Mouse (Mus musculus): ENCODE data around the gene Sars2.
"Not testable (repeated sequence)": the region's sequence is repeated elsewhere in the genome, so short reads cannot be mapped to it uniquely, and the experiment has no call there.

Gene Sars2

DNA sequence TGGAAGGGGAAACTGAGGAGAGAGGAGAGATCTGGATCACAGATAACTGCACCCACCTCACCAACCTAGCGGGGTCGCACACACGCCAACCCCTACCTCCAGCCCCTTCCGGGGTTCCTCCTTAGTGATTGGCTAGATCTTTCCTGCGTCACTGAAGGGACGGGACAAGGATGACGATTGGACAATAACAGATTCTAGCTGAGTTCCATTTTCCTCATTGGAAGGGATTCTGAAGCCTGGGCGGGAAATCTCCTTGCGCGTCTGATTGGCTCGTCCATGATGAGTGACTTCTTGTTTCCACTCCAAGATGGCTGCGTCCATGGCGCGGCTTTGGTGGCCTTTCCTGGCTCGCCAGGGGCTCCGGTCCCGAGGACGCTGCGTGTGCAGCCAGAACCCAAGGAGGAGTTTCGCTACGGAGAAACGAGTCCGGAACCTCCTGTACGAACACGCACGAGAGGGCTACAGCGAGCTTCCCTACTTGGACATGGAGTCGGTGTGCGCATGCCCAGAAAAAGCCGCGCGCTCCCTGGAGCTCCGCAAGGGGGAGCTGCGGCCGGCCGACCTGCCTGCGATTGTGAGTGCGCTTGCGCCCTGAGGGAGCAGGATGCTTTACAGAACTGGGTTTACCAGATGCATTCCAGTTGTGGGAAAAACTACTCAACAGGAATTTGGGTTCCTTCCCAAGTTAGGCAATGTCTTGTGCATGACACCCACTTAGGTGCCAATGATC lies at the start of gene Sars2, which contains the start of gene Mrps12:
TSS of gene Sars2 (plus strand) at position 284 of the 730 bp plus-strand sequence.
TSS of gene Mrps12 (minus strand) at position 112 of the 730 bp plus-strand sequence.
- peak; percentile 94 for DNase-seq (ENCODE audit: low read depth, low spot score)

DNA sequence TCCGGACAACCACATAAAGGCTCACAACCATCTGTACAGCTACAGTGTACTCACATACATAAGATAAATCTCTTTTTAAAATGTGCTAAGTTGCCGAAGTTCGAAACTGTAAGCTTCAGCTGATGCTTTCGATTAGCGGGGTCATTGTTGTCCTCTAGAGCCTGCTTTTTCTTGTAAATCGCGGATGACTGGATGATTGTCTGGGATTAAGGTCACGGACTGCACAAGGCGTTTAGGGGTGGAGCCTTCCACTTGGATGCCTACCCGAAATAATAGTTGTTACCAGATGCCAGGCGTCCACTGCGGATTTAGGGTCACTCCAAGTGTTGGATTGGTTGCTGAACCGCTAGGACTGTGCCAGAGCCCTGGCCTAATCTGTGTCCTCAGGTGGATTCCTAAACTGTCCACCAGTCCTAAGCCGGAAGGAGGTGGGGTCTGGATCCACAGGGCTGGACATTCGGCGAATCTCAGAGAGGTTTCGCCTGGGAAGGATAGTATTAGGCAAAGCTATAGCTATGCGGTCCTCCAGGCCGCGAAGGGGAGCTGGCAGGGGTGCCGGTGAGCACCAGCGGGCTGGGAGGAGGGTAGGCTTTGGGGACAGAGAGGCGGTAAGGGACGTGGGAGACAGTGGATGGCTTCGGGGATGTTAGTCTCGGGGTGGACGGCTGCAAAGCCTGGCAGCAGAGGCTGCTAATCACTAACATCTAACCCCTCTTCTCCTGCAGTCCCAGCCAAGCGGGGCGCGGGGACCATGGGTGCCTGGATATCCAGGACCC lies 49.1 kb upstream of the Sars2 start, which contains the start of gene Fbxo27:
TSS of gene Fbxo27 (plus strand) at position 305 of the 776 bp plus-strand sequence.
- no peak for DNase-seq (ENCODE audit: low read depth, low spot score)

GRCm38 (mm10) chr7:28693321-28693966 lies 48.3 kb upstream of the Sars2 start:
- peak; percentile 61 for DNase-seq (ENCODE audit: low read depth, low spot score)

- DNase-seq (ENCODE audit: low read depth, low spot score): peak; percentile 40
Observed at GRCm38 (mm10) chr7:28694423-28694822, 47.4 kb upstream of the Sars2 start.

DNA sequence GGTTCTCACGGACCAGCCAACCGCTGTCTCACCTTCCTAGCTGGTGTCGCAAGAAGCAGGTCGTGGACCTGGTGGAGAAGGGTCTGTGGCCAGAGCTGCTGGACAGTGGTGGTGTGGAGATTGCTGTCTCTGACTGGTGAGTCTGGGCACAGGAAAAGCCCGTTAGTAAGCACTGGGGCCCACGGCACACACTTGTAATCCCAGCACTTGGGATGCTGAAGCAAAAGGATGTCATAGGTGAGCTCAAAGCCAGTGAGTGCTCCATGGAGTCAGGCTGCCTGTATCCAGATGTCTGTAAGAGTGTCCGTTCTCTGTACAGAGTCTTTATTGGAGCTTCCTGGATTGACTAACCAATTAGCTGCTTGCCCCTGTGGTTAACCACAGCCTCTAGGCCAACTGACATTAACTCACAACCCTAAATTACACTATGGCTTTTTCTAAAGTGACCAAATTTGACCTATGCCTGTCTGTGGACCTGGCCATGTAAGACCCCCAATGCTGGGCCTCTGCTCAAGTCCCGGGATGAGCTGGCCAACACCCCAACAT lies 46.8 kb upstream of the Sars2 start:
- no peak for DNase-seq (ENCODE audit: low read depth, low spot score)

DNA sequence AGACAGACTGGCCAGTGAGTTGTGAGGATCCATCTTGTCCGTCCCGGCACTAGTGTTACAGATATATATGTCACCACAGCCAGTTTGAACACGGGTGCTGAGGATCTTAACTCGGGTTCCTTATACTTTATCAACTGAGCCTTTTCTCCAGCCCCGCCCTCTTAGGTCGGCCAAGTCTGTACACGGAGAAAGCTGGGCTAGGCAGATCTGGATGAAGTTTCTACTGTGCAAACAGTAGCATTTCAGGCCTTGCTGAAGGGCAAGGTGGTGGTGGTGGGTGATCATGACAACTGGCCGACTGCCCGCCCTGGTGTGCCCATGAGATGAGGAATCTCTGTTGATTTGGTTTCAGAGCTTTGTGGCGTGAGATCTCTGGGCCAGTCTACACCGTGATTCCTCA lies 44.5 kb upstream of the Sars2 start:
- DNase-seq (ENCODE audit: low read depth, low spot score): no peak

- DNase-seq (ENCODE audit: low read depth, low spot score): no peak
Observed at GRCm38 (mm10) chr7:28700269-28700668, 41.5 kb upstream of the Sars2 start.

DNA sequence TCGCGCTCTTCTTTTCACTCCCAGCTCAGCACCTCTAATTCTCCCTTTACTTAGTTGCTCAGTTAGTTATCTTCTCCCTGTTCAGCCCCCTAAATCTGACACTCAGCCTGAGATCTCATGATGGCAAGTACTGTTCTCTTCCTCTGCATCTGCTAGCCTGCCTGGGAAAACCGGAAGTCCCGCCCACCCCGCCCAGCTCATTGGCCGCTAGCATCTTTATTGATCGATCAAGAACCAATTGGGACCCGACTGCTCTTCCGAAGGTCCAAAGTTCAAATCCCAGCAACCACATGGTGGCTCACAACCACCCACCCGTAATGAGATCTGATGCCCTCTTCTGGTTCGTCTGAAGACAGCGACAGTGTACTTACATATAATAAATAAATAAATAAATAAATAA lies 40.5 kb upstream of the Sars2 start:
- DNase-seq (ENCODE audit: low read depth, low spot score): not testable (repeated sequence)

GRCm38 (mm10) chr7:28702601-28703143 lies 39.1 kb upstream of the Sars2 start:
- no peak for DNase-seq (ENCODE audit: low read depth, low spot score)

DNA sequence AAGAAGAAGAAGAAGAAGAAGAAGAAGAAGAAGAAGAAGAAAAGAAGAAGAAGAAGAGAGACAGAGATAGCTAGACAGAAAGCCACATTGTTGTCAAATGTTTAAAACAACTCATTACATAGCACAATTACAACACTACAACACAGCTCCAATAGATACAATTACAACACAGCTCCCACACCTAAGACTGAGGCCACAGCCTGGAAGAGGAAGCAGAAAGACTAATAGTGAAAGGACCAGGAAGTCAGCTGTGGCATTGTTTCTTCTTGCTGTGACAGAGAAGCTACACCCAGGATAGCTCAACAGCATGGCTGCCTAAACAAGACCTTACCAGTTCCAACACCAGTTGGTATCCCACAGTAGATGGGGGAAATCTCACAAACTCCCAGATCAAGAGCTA lies 32.3 kb upstream of the Sars2 start:
- no peak for DNase-seq (ENCODE audit: low read depth, low spot score)

GRCm38 (mm10) chr7:28710962-28711361 lies 30.8 kb upstream of the Sars2 start:
- DNase-seq (ENCODE audit: low read depth, low spot score): no peak

GRCm38 (mm10) chr7:28714667-28715066 lies 27.1 kb upstream of the Sars2 start:
- no peak for DNase-seq (ENCODE audit: low read depth, low spot score)

DNA sequence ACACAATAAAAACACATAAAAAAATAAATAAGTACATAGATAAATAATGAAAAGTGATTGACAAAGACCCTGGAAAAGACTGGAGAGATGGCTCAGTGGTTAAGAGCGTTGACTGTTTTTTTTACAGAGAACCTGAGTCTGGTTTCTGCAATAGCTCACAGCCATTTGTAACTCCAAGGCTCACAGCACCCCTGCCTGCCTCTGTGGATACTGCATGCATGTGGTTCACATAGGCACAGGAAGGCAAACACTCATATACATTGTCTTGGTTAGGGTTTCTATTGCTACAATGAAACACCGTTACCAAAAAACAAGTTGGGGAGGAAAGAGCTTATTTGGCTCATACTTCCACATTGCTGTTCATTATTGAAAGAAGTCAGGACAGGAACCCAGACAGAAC lies 26.2 kb upstream of the Sars2 start:
- DNase-seq (ENCODE audit: low read depth, low spot score): no peak

- peak; percentile 53 for DNase-seq (ENCODE audit: low read depth, low spot score)
Observed at GRCm38 (mm10) chr7:28716590-28717281, 25.1 kb upstream of the Sars2 start, which contains the start of gene Fbxo17. Gene Fbxo17, plus strand, starts transcription at chr7:28716804.

DNA sequence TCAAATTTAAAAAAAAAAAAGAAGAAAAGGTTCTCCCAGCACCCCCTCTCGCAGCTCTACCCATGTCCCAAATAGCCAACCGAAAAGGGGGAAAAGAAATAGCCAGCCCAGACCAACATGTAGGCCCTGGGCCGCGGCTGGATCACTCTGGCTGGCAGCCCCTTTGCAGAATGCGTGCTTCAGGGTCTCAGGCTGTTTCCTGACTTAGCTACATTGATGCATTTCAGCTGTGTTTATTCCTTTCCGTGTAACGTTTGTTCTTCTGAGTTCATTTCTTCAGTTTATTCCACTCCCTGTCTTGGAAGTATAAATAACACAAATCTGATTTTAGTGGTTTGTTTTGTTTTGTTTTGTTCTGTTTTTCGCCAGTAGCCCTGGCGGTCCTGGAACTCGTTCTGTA lies 24.1 kb upstream of the Sars2 start:
- no peak for DNase-seq (ENCODE audit: low read depth, low spot score)

GRCm38 (mm10) chr7:28719159-28719558 lies 22.6 kb upstream of the Sars2 start:
- DNase-seq (ENCODE audit: low read depth, low spot score): no peak

- no peak for DNase-seq (ENCODE audit: low read depth, low spot score)
Observed at GRCm38 (mm10) chr7:28719650-28720049, 22.1 kb upstream of the Sars2 start.

- DNase-seq (ENCODE audit: low read depth, low spot score): no peak
Observed at GRCm38 (mm10) chr7:28720753-28721537, 20.8 kb upstream of the Sars2 start.

GRCm38 (mm10) chr7:28722079-28722478 lies 19.7 kb upstream of the Sars2 start:
- DNase-seq (ENCODE audit: low read depth, low spot score): no peak

DNA sequence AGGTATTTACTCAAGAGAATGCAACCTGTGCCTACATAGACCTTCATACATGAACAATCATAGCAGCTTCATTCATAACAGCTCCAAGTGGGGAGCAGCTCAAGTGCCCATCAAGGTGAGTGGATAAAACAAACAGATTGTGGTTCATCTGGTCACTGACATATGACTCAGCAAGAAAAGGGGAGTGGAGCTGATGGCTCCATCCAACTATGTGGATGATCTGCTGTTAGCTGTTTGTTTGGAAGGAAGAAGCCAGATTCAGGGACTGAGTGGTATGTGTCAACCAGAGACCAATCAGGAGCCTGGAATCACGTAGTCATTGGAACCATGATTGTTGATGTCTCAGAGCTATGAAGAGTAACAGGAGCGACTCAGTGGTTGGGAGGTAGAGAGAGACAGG lies 17.2 kb upstream of the Sars2 start:
- DNase-seq (ENCODE audit: low read depth, low spot score): no peak
